Mouse (Mus musculus): ENCODE results near the gene Clec10a. TPM values are rescaled to one million over a fixed set of nuclear protein-coding genes. Genes with fewer than 3 reads are reported as not detected.
A peak's percentile ranks its signal among the peaks of the same experiment; 100 is the strongest.

The Clec10a gene
- polyA plus RNA-seq, 1 experiment, result not detected

- Histone ChIP-seq H3K27ac (ENCODE audit: insufficient read depth, low read length) (no peak overlapping the region), H3K4me1 (ENCODE audit: control insufficient read depth, insufficient read depth, low read length) (0 out of 2 replicates have a peak, but pooled peaks cover 5% of the 10 kb centered on the region), H3K4me3 (ENCODE audit: insufficient read depth, low read length) (no peak overlapping the region)
- TF ChIP-seq CTCF (IDR thresholded peaks at IDR 0.05; ENCODE audit: borderline replicate concordance, insufficient read depth, low read length) (no peak), POLR2A (IDR thresholded peaks at IDR 0.05; ENCODE audit: low read depth, low read length) (no peak)
Observed at GRCm38 (mm10) chr11:70213736-70214135, 57.7 kb downstream of the Clec10a start.

GRCm38 (mm10) chr11:70214191-70214855, 58.3 kb downstream of the Clec10a start:
- H3K4me3 ChIP-seq (ENCODE audit: insufficient read depth, low read length), result no peak overlapping the region
- H3K27ac ChIP-seq (ENCODE audit: insufficient read depth, low read length), result no peak overlapping the region
- TF ChIP-seq CTCF (IDR thresholded peaks at IDR 0.05; ENCODE audit: borderline replicate concordance, insufficient read depth, low read length) (no peak), POLR2A (IDR thresholded peaks at IDR 0.05; ENCODE audit: low read depth, low read length) (0 out of 2 replicates have a peak, but pooled peaks have one; percentile 11)
- 0 out of 2 replicates have a peak, but pooled peaks cover 5% of the 10 kb centered on the region for H3K4me1 ChIP-seq (ENCODE audit: control insufficient read depth, insufficient read depth, low read length)

GRCm38 (mm10) chr11:70214856-70215209, 58.8 kb downstream of the Clec10a start:
- no peak for TF ChIP-seq POLR2A (IDR thresholded peaks at IDR 0.05; ENCODE audit: low read depth, low read length)
- no peak for TF ChIP-seq CTCF (IDR thresholded peaks at IDR 0.05; ENCODE audit: borderline replicate concordance, insufficient read depth, low read length)
- no peak overlapping the region for H3K4me3 ChIP-seq (ENCODE audit: insufficient read depth, low read length)
- H3K27ac ChIP-seq (ENCODE audit: insufficient read depth, low read length), result no peak overlapping the region
- H3K4me1 ChIP-seq (ENCODE audit: control insufficient read depth, insufficient read depth, low read length), result 0 out of 2 replicates have a peak, but pooled peaks cover 5% of the 10 kb centered on the region

DNA sequence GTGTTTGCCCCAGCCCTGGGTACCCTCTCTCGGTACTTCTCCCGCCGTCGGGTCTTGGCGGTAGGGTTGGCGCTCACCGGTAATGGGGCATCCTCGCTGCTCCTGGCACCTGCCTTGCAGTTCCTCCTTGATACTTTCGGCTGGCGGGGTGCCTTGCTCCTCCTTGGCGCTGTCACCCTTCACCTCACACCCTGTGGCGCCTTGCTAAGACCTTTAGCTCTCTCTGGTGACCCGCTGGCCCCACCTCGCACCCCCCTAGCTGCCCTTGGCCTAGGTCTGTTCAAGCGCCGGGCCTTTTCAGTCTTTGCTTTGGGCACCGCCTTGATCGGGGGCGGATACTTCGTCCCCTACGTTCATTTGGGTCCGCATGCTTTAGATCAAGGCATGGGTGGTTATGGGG, 59.3 kb downstream of the Clec10a start:
- no peak overlapping the region for H3K4me3 ChIP-seq (ENCODE audit: insufficient read depth, low read length)
- H3K27ac ChIP-seq (ENCODE audit: insufficient read depth, low read length), result no peak overlapping the region
- 0 out of 2 replicates have a peak, but pooled peaks cover 5% of the 10 kb centered on the region for H3K4me1 ChIP-seq (ENCODE audit: control insufficient read depth, insufficient read depth, low read length)
- TF ChIP-seq POLR2A (IDR thresholded peaks at IDR 0.05; ENCODE audit: low read depth, low read length), result no peak
- no peak for TF ChIP-seq CTCF (IDR thresholded peaks at IDR 0.05; ENCODE audit: borderline replicate concordance, insufficient read depth, low read length)

DNA sequence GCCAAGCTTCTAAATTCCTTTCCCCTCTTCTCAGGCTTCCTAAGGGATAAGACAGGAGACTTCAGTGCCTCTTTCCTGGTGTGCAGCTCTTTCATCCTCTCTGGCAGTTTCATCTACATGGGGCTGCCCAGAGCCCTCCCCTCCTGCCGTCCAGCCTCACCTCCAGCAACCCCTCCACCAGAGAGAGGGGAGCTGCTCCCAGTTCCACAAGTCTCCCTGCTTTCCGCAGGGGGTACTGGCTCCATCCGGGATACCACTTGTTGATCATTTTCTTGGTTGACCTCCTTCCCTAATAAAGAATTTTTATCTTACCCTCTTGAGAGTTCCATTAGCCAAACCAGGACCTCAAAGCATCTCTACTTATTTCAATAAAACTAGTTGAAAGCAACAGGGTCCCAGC, 60.1 kb downstream of the Clec10a start:
- Histone ChIP-seq H3K4me3 (ENCODE audit: insufficient read depth, low read length) (no peak overlapping the region), H3K4me1 (ENCODE audit: control insufficient read depth, insufficient read depth, low read length) (no peaks in the 10 kb centered on the region), H3K27ac (ENCODE audit: insufficient read depth, low read length) (no peak overlapping the region)
- TF ChIP-seq POLR2A (IDR thresholded peaks at IDR 0.05; ENCODE audit: low read depth, low read length), result no peak
- no peak for TF ChIP-seq CTCF (IDR thresholded peaks at IDR 0.05; ENCODE audit: borderline replicate concordance, insufficient read depth, low read length)

GRCm38 (mm10) chr11:70218039-70218438, 62.0 kb downstream of the Clec10a start:
- Histone ChIP-seq H3K4me3 (ENCODE audit: insufficient read depth, low read length) (no peak overlapping the region), H3K4me1 (ENCODE audit: control insufficient read depth, insufficient read depth, low read length) (no peaks in the 10 kb centered on the region), H3K27ac (ENCODE audit: insufficient read depth, low read length) (no peak overlapping the region)
- TF ChIP-seq POLR2A (IDR thresholded peaks at IDR 0.05; ENCODE audit: low read depth, low read length), result no peak
- no peak for TF ChIP-seq CTCF (IDR thresholded peaks at IDR 0.05; ENCODE audit: borderline replicate concordance, insufficient read depth, low read length)

DNA sequence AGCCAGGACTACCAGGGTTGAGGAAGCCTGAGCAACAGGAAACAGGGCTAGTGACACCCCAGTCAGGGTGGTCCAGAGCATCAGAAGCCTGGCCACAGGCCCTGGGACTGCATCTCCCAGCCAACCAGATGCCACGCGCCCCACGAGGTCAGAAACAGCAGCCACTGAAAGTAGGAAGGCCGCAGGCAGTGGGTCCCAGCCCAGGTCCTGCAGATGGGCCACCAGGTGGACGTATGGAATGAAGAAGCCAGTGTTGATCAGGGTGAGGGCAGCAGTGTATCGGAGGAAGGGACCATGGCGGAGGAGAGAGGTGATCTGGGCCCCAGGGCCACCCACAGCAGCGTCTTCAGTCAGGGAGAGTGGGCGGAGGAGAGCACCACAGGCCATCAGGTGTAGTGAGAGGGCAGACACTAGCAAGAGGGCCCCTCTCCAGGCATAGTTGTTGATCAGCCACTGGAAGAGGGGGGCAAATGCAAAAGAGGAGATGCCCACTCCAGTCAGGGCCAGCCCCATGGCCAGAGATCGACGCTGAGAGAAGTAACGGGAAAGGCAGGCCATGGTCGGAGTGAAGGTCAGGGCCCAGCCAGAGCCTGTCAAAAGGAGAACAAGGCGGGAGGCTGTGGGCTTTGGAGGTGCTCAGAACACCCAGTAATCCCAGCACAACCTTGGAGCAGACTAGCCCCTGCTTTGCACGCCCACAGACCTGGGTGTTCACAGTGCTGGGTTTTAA, 62.9 kb downstream of the Clec10a start:
- Histone ChIP-seq H3K4me3 (ENCODE audit: insufficient read depth, low read length) (no peak overlapping the region), H3K27ac (ENCODE audit: insufficient read depth, low read length) (no peak overlapping the region), H3K4me1 (ENCODE audit: control insufficient read depth, insufficient read depth, low read length) (no peaks in the 10 kb centered on the region)
- no peak for TF ChIP-seq CTCF (IDR thresholded peaks at IDR 0.05; ENCODE audit: borderline replicate concordance, insufficient read depth, low read length)
- TF ChIP-seq POLR2A (IDR thresholded peaks at IDR 0.05; ENCODE audit: low read depth, low read length), result no peak

DNA sequence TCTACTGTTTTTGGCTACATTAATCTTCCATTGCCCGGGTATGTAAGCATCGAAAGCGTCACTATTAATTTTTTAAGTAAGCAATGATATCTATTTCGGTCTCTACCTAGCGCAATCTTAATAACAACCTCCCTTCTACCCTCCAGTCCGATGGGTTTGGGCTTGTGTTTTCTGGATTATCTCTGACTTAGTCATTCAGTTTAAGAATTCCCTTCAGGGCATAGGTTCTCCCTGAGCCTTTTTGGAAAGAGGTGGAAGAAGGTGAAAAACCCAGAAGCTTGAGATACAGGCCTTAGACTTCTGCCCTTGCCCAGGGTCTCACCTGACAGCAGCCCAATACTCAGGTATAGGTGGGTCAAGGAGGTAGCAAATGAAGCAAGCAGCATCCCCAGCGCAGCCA, 63.9 kb downstream of the Clec10a start:
- TF ChIP-seq CTCF (IDR thresholded peaks at IDR 0.05; ENCODE audit: borderline replicate concordance, insufficient read depth, low read length), result no peak
- no peak for TF ChIP-seq POLR2A (IDR thresholded peaks at IDR 0.05; ENCODE audit: low read depth, low read length)
- Histone ChIP-seq H3K4me3 (ENCODE audit: insufficient read depth, low read length) (peak overlapping the region; percentile 58), H3K4me1 (ENCODE audit: control insufficient read depth, insufficient read depth, low read length) (no peaks in the 10 kb centered on the region), H3K27ac (ENCODE audit: insufficient read depth, low read length) (no peak overlapping the region)

DNA sequence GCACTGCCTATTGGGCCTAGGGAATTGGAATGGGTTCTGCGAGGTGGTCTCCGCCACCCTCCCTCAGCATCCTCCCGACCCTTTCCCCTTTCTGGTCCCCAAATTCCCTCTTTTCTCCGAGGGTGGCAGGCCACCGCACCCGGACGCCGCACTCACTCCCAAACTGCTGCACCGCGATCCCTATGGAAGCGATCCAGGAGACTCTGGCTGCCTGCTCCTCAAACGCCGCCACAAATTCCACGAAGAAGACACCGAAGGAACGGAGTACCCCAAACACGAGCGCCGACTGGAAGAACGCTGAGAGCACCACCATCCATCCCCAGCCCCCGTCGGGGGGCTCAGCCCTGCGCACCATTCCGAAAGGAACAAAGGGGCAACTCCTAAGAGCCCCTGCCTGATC, 64.3 kb downstream of the Clec10a start:
- H3K4me1 ChIP-seq (ENCODE audit: control insufficient read depth, insufficient read depth, low read length), result no peaks in the 10 kb centered on the region
- H3K4me3 ChIP-seq (ENCODE audit: insufficient read depth, low read length), result peak overlapping the region; percentile 58
- H3K27ac ChIP-seq (ENCODE audit: insufficient read depth, low read length), result no peak overlapping the region
- TF ChIP-seq CTCF (IDR thresholded peaks at IDR 0.05; ENCODE audit: borderline replicate concordance, insufficient read depth, low read length) (no peak), POLR2A (IDR thresholded peaks at IDR 0.05; ENCODE audit: low read depth, low read length) (no peak)

Other genes with a start within 250 kb of the Clec10a start
- gene Gps2, start 242.3 kb upstream of the Clec10a start, polyA plus RNA-seq (2011; ENCODE audit: insufficient read length, low read depth, missing spikeins), result 24.1 and 27.8 TPM in 2 replicates
- 725 and 764 TPM in 2 replicates for gene Eif5a, start 234.2 kb upstream of the Clec10a start, polyA plus RNA-seq (2011; ENCODE audit: insufficient read length, low read depth, missing spikeins)
- gene Ybx2, start 220.4 kb upstream of the Clec10a start, polyA plus RNA-seq (2011; ENCODE audit: insufficient read length, low read depth, missing spikeins), result not detected in 2 replicates
- gene Slc2a4, start 208.0 kb upstream of the Clec10a start, polyA plus RNA-seq (2011; ENCODE audit: insufficient read length, low read depth, missing spikeins), result 2.3 and 2.7 TPM in 2 replicates
- not detected in 2 replicates for gene Cldn7, start 191.4 kb upstream of the Clec10a start, polyA plus RNA-seq (2011; ENCODE audit: insufficient read length, low read depth, missing spikeins)
- 140 and 171 TPM in 2 replicates for gene Ctdnep1, start 175.0 kb upstream of the Clec10a start, polyA plus RNA-seq (2011; ENCODE audit: insufficient read length, low read depth, missing spikeins)
- gene Elp5, start 173.7 kb upstream of the Clec10a start, polyA plus RNA-seq (2011; ENCODE audit: insufficient read length, low read depth, missing spikeins), result 68.8 and 86.1 TPM in 2 replicates
- 639 and 646 TPM in 2 replicates for gene Gabarap, start 165.1 kb upstream of the Clec10a start, polyA plus RNA-seq (2011; ENCODE audit: insufficient read length, low read depth, missing spikeins)
- gene Phf23, start 160.4 kb upstream of the Clec10a start, polyA plus RNA-seq (2011; ENCODE audit: insufficient read length, low read depth, missing spikeins), result 78.6 and 89.1 TPM in 2 replicates
- gene Dvl2, start 155.6 kb upstream of the Clec10a start, polyA plus RNA-seq (2011; ENCODE audit: insufficient read length, low read depth, missing spikeins), result 27.7 and 32.1 TPM in 2 replicates
- 47.4 and 57.9 TPM in 2 replicates for gene Acadvl, start 140.8 kb upstream of the Clec10a start, polyA plus RNA-seq (2011; ENCODE audit: insufficient read length, low read depth, missing spikeins)
- gene Dlg4, start 139.3 kb upstream of the Clec10a start, polyA plus RNA-seq (2011; ENCODE audit: insufficient read length, low read depth, missing spikeins), result 69.8 and 77.7 TPM in 2 replicates
- gene Asgr1, start 102.1 kb upstream of the Clec10a start, polyA plus RNA-seq (2011; ENCODE audit: insufficient read length, low read depth, missing spikeins), result 0.52 and 0.60 TPM in 2 replicates
- not detected in 2 replicates for gene Asgr2, start 63.6 kb upstream of the Clec10a start, polyA plus RNA-seq (2011; ENCODE audit: insufficient read length, low read depth, missing spikeins)
- not detected in 2 replicates for gene Mgl2, start 25.9 kb upstream of the Clec10a start, polyA plus RNA-seq (2011; ENCODE audit: insufficient read length, low read depth, missing spikeins)
- 2.2 and 4.7 TPM in 2 replicates for gene Slc16a11, start 56.6 kb downstream of the Clec10a start, polyA plus RNA-seq (2011; ENCODE audit: insufficient read length, low read depth, missing spikeins)
- gene Slc16a13, start 64.9 kb downstream of the Clec10a start, polyA plus RNA-seq (2011; ENCODE audit: insufficient read length, low read depth, missing spikeins), result 2.7 and 9.3 TPM in 2 replicates
- 0.70 and 2.5 TPM in 2 replicates for gene Bcl6b, start 73.6 kb downstream of the Clec10a start, polyA plus RNA-seq (2011; ENCODE audit: insufficient read length, low read depth, missing spikeins)
- gene 0610010K14Rik, start 81.7 kb downstream of the Clec10a start, polyA plus RNA-seq (2011; ENCODE audit: insufficient read length, low read depth, missing spikeins), result 43.2 and 55.3 TPM in 2 replicates
- gene Gm21988, start 83.6 kb downstream of the Clec10a start, polyA plus RNA-seq (2011; ENCODE audit: insufficient read length, low read depth, missing spikeins), result 2.3 and 4.5 TPM in 2 replicates
- 159 and 231 TPM in 2 replicates for gene Rnasek, start 83.6 kb downstream of the Clec10a start, polyA plus RNA-seq (2011; ENCODE audit: insufficient read length, low read depth, missing spikeins)
- gene Alox12, start 99.2 kb downstream of the Clec10a start, polyA plus RNA-seq (2011; ENCODE audit: insufficient read length, low read depth, missing spikeins), result 0.32 and 0.35 TPM in 2 replicates
- gene Alox12e, start 166.4 kb downstream of the Clec10a start, polyA plus RNA-seq (2011; ENCODE audit: insufficient read length, low read depth, missing spikeins), result not detected in 2 replicates
- gene Alox15, start 195.8 kb downstream of the Clec10a start, polyA plus RNA-seq (2011; ENCODE audit: insufficient read length, low read depth, missing spikeins), result not detected in 2 replicates

All from embryonic fibroblast, embryonic 13.5 days (primary cell).